Mouse (Mus musculus): ENCODE data around the gene Med8. TPM values are rescaled to one million over a fixed set of nuclear protein-coding genes. Genes with fewer than 3 reads are reported as not detected.
A peak's percentile ranks its signal among the peaks of the same experiment; 100 is the strongest.

Med8 gene
- polyA plus RNA-seq, 1 experiment: 65.8 TPM

DNA sequence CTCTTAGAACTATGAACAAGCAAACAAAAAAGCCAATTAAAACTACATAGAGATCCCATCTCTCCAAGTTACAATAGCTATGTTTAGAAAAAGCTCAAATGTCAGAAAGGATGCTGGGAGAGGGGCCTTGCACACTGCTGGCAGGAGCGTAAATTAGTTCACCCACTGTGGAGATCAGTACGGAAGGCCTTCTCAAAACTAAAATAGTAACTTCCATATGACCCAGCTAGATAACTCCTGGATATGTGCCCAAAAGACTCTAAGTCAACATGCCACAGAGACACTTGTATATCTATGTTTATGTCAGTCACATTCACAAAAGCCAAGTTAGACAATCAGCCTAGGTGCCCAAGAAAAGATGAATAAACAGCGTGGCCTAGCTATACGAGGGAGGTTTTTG is 13.8 kb upstream of the Med8 start:
- no peak for DNase-seq
- TF ChIP-seq POLR2A (IDR thresholded peaks at IDR 0.05; ENCODE audit: borderline replicate concordance, insufficient read depth, low read length) (no peak), CTCF (IDR thresholded peaks at IDR 0.05; ENCODE audit: borderline replicate concordance, insufficient read depth, low read depth, low read length) (no peak)
- H3K4me3 ChIP-seq (replicated peaks; ENCODE audit: insufficient read depth, low read depth, low read length): no peak overlapping the region
- no peaks in the 10 kb centered on the region for H3K4me1 ChIP-seq (ENCODE audit: control insufficient read depth, insufficient read depth, low read length)
- WGBS: 68% methylated on average over 4 of the region's 4 CpGs
- no peak overlapping the region for H3K27ac ChIP-seq (ENCODE audit: insufficient read depth, low read length)
- H3K27me3 ChIP-seq (ENCODE audit: control insufficient read depth, insufficient read depth, low read length): no peaks in the 10 kb centered on the region

DNA sequence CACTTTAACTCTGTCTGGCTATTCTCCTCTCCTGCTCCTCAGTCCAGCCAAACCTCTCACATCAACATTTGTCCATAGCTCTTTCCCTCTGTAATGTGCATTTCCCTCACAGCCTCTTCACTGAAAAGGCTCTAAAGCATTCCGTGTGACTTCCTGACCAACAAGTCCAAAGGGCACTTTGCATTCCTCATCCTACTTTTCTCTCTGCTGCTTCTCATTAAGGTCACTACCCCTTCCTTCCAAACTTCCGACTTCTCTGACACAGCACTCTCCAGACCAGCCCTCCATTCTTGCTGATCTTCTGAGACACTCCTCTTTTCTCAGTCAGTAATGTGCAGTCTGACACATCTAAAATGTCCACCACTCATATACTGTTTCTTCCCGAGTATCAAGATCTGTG is 12.7 kb upstream of the Med8 start:
- Histone ChIP-seq H3K4me1 (ENCODE audit: control insufficient read depth, insufficient read depth, low read length) (no peaks in the 10 kb centered on the region), H3K27me3 (ENCODE audit: control insufficient read depth, insufficient read depth, low read length) (no peaks in the 10 kb centered on the region), H3K27ac (ENCODE audit: insufficient read depth, low read length) (no peak overlapping the region), H3K4me3 (replicated peaks; ENCODE audit: insufficient read depth, low read depth, low read length) (no peak overlapping the region)
- TF ChIP-seq CTCF (IDR thresholded peaks at IDR 0.05; ENCODE audit: borderline replicate concordance, insufficient read depth, low read depth, low read length) (no peak), POLR2A (IDR thresholded peaks at IDR 0.05; ENCODE audit: borderline replicate concordance, insufficient read depth, low read length) (no peak)
- 82% methylated on average over 3 of the region's 3 CpGs for WGBS
- DNase-seq: no peak

DNA sequence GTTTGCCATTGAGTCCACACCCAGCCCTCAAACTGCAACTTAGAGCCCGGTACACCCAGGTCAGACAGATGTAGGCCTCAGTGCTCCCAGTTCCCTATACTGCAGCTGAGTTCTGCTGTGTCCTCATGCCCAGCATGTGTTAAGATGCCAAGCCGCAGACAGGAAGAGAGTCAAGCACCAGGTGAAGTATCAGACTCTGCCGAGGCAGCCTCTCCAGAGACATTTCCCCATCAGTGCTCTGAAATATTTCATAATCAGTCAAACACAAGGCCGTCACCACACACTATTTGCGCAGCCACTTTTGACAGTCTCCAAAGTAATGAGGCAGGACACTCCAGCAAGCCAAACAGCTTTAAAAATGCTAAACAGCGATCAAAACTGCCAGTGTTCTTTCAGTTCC is 10.7 kb upstream of the Med8 start:
- Histone ChIP-seq H3K27ac (ENCODE audit: insufficient read depth, low read length) (no peak overlapping the region), H3K4me1 (ENCODE audit: control insufficient read depth, insufficient read depth, low read length) (no peaks in the 10 kb centered on the region), H3K4me3 (replicated peaks; ENCODE audit: insufficient read depth, low read depth, low read length) (no peak overlapping the region), H3K27me3 (ENCODE audit: control insufficient read depth, insufficient read depth, low read length) (no peaks in the 10 kb centered on the region)
- no peak for DNase-seq
- TF ChIP-seq POLR2A (IDR thresholded peaks at IDR 0.05; ENCODE audit: borderline replicate concordance, insufficient read depth, low read length): no peak
- no peak for TF ChIP-seq CTCF (IDR thresholded peaks at IDR 0.05; ENCODE audit: borderline replicate concordance, insufficient read depth, low read depth, low read length)
- WGBS: 96% methylated on average over 6 of the region's 6 CpGs

DNA sequence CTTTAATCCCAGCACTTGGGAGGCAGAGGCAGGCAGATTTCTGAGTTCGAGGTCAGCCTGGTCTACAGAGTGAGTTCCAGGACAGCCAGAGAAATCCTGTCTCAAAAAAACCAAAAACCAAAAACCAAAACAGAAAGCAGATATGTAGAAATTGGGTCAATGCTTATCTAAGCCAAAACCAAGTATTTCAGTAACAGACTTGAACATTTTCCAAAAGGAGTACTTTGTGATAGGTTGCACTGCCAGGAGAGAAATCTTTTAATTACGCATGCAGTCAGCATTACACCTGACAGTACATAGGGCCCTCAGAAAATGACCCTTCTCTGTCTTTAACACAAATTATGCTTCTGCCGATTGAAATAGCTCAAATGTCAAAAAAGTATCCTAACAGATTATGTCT is 7.7 kb upstream of the Med8 start:
- WGBS: 91% methylated on average over 3 of the region's 3 CpGs
- Histone ChIP-seq H3K27me3 (ENCODE audit: control insufficient read depth, insufficient read depth, low read length) (no peaks in the 10 kb centered on the region), H3K4me1 (ENCODE audit: control insufficient read depth, insufficient read depth, low read length) (no peaks in the 10 kb centered on the region)

DNA sequence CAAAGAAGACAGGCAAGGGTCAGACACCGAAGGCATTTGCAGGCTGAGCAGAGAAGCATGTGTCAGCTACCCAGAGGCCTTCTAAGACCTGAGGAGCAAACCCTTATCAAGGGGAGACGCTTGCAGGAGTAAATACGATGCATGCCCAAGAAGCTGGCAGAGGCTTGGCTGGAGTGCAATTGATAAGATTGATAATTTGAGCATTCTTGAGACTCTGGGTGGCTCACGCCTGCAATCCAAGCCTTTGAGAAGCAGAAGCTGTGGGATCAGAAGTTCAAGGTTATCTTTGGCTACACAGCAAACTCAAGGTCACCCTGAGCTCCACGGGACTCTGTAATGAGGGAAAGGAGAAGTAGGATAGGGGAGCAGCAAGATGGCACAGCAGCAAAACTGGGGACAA is 7.2 kb upstream of the Med8 start:
- 96% methylated on average over 5 of the region's 5 CpGs for WGBS
- Histone ChIP-seq H3K4me3 (replicated peaks; ENCODE audit: insufficient read depth, low read depth, low read length) (no peak overlapping the region), H3K4me1 (ENCODE audit: control insufficient read depth, insufficient read depth, low read length) (no peaks in the 10 kb centered on the region), H3K27ac (ENCODE audit: insufficient read depth, low read length) (no peak overlapping the region), H3K27me3 (ENCODE audit: control insufficient read depth, insufficient read depth, low read length) (no peaks in the 10 kb centered on the region)
- TF ChIP-seq POLR2A (IDR thresholded peaks at IDR 0.05; ENCODE audit: borderline replicate concordance, insufficient read depth, low read length) (no peak), CTCF (IDR thresholded peaks at IDR 0.05; ENCODE audit: borderline replicate concordance, insufficient read depth, low read depth, low read length) (no peak)
- DNase-seq: no peak

More for the DNA sequence above, 7.7 kb upstream of the Med8 start:
- no peak overlapping the region for H3K4me3 ChIP-seq (replicated peaks; ENCODE audit: insufficient read depth, low read depth, low read length)
- DNase-seq: no peak
- no peak for TF ChIP-seq CTCF (IDR thresholded peaks at IDR 0.05; ENCODE audit: borderline replicate concordance, insufficient read depth, low read depth, low read length)
- TF ChIP-seq POLR2A (IDR thresholded peaks at IDR 0.05; ENCODE audit: borderline replicate concordance, insufficient read depth, low read length): no peak
- no peak overlapping the region for H3K27ac ChIP-seq (ENCODE audit: insufficient read depth, low read length)

DNA sequence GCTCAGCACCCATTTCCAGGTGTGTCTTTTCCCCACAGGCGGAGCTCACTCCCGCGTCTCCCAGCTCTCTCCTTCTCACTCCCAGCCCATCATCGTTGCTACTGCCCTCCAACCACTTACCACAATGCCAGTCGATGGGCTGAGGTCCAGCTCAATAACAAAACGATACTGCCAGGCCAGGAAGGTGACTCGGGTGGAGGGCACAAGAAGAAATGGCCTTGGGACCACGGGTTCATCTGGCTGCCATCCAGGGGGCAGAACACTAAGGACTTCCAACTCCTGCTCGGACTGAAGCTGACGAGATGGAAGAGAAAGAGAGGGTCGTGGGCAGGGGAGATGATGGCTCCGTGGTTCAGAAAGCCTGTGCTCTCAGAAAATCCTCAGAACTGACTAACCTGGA is 6.4 kb upstream of the Med8 start:
- H3K27ac ChIP-seq (ENCODE audit: insufficient read depth, low read length): no peak overlapping the region
- 88% methylated on average over 12 of the region's 12 CpGs for WGBS
- DNase-seq: no peak
- H3K4me3 ChIP-seq (replicated peaks; ENCODE audit: insufficient read depth, low read depth, low read length): no peak overlapping the region
- no peaks in the 10 kb centered on the region for H3K27me3 ChIP-seq (ENCODE audit: control insufficient read depth, insufficient read depth, low read length)
- no peaks in the 10 kb centered on the region for H3K4me1 ChIP-seq (ENCODE audit: control insufficient read depth, insufficient read depth, low read length)
- TF ChIP-seq POLR2A (IDR thresholded peaks at IDR 0.05; ENCODE audit: borderline replicate concordance, insufficient read depth, low read length) (no peak), CTCF (IDR thresholded peaks at IDR 0.05; ENCODE audit: borderline replicate concordance, insufficient read depth, low read depth, low read length) (no peak)

DNA sequence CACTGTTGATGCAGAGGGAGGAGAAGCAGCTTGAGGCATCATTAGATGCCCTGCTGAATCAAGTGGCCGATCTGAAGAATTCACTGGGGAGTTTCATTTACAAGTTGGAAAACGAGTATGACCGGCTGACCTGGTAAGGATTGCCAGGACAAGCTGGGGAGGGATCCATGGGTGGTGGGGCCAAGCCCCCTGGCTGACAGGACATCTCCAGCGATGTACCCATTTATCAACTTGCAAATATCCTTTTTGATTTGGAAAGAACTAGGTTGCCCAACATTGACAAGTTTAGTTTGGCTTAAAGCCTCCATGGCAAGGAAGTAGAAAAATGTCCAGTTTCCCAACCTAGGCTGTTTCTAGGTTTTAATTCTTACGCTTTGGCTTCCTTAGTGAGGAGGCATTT is 1.7 kb downstream of the Med8 start:
- TF ChIP-seq POLR2A (IDR thresholded peaks at IDR 0.05; ENCODE audit: borderline replicate concordance, insufficient read depth, low read length) (no peak), CTCF (IDR thresholded peaks at IDR 0.05; ENCODE audit: borderline replicate concordance, insufficient read depth, low read depth, low read length) (no peak)
- no peaks in the 10 kb centered on the region for H3K27me3 ChIP-seq (ENCODE audit: control insufficient read depth, insufficient read depth, low read length)
- no peak for DNase-seq
- no peak overlapping the region for H3K27ac ChIP-seq (ENCODE audit: insufficient read depth, low read length)
- WGBS: 79% methylated on average over 5 of the region's 5 CpGs
- H3K4me3 ChIP-seq (replicated peaks; ENCODE audit: insufficient read depth, low read depth, low read length): no peak overlapping the region
- H3K4me1 ChIP-seq (ENCODE audit: control insufficient read depth, insufficient read depth, low read length): peaks cover 4% of the 10 kb centered on the region; the same call in 1 of the 2 replicates

DNA sequence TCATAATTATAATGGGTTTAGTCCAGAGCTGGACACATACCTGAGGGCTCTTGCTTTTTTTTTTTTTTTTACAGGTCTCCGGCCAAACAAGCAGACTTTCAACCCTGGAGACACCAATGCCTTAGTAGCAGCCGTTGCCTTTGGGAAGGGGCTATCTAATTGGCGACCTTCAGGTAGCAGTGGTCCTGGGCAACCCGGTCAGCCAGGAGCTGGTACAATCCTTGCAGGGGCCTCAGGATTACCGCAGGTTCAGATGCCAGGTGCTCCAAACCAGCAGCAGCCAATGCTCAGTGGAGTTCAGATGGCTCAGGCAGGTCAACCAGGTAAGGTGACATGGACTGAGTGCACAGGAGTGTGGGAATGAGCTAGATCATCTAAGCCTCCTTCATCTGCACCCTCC is 4.4 kb downstream of the Med8 start:
- H3K27ac ChIP-seq (ENCODE audit: insufficient read depth, low read length): no peak overlapping the region
- H3K27me3 ChIP-seq (ENCODE audit: control insufficient read depth, insufficient read depth, low read length): no peaks in the 10 kb centered on the region
- 95% methylated on average over 5 of the region's 5 CpGs for WGBS
- no peak overlapping the region for H3K4me3 ChIP-seq (replicated peaks; ENCODE audit: insufficient read depth, low read depth, low read length)
- DNase-seq: peak; percentile 52 to 64
- TF ChIP-seq POLR2A (IDR thresholded peaks at IDR 0.05; ENCODE audit: borderline replicate concordance, insufficient read depth, low read length): no peak
- TF ChIP-seq CTCF (IDR thresholded peaks at IDR 0.05; ENCODE audit: borderline replicate concordance, insufficient read depth, low read depth, low read length): no peak
- H3K4me1 ChIP-seq (ENCODE audit: control insufficient read depth, insufficient read depth, low read length): no peaks in the 10 kb centered on the region; the same call in 1 of the 2 replicates

Measured in cerebellum, adult 2 months (tissue).